Mouse (Mus musculus): Measurements from ENCODE around the gene Cnnm4.

Cnnm4 gene

DNA sequence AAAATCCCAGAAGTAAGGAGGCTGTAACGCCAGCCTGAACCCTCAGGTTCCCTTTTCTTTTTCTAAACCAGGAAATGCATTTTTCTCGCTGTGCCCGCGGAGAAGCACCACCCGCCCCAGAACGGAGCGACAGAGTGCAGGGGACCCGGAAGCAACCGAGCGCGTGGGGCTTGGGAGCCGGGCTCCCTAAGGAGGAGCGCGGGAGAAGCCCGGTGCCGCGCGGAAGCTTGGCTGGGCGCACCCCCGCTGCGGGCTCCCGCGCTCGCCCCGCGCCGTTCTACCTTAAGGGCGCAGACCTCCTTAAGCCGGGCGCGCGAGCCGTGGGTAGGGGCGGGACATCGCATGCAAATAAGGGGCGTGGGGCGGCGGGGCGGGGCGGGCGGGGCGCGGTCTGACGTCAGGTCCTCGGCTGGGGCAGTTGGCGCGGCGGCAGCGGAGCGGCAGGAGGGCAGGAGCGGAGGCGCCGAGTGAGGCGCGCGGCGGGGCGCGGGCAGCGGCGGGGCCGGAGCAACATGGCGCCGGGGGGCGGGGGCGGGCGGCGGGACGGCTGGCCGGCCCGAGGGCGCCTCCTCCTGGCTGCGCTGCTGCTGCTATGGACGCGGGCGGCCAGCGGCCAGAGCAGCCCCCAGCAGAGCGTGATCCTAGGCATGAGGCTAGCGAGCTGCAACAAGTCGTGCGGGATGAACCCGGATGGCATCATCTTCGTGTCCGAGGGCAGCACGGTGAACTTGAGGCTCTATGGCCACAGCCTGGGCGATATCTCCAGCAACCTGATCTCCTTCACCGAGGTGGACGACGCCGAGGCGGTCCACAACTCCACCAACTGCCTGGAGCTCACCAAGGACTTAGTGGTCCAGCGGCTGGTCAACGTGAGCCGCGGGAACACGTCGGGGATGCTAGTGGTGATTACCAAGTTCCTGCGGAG is at the start of gene Cnnm4:
Gene Cnnm4, plus strand, starts transcription at position 440 of the 925 bp plus-strand sequence.
- peak; percentile 91 to 92 for DNase-seq

DNA sequence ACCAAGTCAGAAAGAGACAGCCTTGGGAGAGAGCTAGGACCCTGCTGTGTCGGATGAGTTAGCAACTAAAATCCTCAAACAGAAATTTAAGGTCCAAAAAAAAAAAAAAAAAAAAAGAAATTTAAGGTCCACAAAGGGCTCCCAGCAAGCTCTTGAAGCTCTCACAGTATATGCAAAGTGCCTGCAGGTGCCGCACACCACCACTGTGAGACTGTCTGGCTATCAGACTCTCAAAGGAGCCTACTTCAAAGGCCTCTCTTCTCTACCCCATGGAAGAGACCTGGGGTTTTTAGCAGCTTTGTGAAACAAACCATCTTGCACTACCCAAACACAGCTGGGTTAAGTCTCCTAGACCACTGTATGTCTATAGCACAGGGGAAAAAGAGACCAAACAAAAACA is 41.9 kb upstream of the Cnnm4 start:
- no peak for DNase-seq

DNA sequence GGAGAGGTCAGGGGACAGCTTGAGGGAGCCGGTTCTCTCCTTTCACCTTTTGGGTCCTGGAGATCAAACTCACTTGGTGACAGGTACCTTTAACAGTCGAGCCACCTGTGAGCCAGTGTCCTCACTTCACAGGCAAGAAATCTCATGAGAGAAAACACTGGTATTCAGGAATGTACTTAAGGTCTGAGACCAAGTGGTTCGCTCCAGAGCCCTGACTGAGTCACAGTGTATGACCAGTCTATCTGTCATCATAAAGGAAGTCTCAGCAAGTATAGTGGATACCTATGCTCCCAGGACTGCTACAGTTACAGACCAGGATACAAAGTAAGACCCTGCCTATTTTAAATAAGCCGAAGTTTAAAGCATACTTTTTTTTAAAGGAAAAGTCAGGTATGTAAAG is 38.4 kb upstream of the Cnnm4 start:
- DNase-seq = peak in 1 of 2 experiments; percentile 12

DNA sequence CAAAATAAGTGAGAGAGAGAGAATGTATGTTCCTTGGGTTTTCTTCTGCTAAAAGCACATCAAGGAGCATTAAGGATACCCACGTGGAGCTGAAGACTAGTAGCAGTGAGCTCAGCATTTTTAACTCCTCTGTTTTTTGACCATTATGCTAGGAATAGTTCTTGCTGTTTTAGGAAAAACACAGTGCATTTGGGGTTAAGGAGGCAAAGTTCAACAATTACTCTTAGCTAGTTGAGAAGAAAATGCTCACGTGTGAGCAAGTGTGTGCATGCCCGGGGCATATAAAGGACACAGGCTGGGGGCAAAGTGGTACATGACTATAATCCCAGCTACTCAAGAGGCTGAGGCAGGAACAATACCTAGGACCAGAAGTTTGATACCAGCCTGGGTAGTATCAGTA is 37.8 kb upstream of the Cnnm4 start:
- DNase-seq = no peak

DNA sequence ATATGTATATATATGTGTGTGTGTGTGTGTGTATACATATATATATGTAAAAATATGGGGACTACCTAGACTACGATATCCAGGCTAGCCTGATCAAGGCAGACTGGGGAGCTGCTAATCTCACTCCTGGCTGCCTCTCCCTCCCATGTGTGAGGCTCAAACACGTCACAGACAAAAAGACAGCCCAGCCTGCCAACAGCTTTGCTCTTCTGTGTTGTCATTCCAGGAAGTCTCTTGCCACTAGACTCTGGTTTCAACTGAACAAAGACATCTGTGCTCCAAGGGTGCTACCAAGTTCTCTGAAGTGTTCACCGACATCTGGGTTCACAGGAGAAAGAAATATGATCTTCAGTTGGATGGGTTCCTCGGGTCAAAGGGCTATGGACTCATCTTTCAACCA is 36.3 kb upstream of the Cnnm4 start:
- no peak for DNase-seq

DNA sequence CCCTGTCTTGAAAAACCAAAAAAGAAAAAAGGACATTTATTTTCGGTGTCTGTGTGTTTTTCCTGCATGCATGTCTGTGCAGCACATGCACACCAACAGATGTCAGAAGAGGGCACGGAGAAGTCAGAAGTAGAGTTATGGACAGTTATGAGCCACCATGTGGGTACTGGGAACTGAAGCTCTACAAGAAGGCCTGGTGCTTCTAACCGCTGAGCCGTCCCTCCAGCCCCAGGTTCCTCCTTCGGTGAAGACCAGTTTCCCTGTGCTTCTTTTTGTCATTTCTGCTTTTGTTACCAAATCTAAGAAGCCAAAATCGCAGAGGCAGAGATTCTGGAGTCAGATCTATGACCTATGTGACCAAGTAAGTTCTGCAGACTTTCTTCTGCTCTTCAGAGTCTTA is 34.9 kb upstream of the Cnnm4 start:
- no peak for DNase-seq

DNA sequence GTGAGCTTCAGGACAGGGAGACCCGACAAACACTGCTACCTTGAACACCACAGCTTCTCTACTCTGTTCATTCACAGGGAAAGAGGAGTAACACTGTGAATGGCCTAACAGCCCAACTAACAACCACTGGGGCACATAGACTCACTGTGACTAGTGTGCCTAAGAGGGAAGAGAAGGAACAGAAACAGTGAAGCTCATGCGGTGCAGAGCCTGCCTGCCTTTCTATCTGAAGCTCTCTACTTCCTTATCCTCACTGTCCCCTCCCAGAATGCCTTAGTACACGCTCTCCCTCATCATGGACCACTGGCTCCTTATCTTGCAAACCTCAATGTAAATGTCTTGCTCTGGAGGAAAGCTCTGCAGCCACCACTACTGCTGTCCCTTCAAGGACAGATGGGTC is 34.2 kb upstream of the Cnnm4 start:
- DNase-seq = no peak

DNA sequence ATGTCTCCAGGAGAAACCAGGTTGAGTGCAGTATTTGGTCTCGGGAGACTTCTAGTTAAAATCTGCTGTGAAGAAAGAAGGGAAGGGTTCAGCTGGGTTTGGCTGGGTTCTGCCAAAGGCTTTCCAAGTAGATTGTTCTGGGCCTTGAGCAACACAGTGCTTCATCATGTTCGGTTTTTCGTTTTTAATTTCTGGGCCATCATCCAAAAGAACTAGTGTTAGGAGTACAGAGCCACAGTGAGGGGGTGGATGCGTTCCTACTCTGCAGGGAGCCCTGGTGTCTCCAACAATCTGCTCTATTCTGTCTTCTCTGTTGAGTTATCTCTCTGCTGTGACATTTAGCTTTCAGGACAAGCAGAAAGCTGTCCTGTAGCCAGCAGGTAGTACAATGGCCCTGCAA is 30.3 kb upstream of the Cnnm4 start:
- peak in 1 of 2 experiments; percentile 25 for DNase-seq

DNA sequence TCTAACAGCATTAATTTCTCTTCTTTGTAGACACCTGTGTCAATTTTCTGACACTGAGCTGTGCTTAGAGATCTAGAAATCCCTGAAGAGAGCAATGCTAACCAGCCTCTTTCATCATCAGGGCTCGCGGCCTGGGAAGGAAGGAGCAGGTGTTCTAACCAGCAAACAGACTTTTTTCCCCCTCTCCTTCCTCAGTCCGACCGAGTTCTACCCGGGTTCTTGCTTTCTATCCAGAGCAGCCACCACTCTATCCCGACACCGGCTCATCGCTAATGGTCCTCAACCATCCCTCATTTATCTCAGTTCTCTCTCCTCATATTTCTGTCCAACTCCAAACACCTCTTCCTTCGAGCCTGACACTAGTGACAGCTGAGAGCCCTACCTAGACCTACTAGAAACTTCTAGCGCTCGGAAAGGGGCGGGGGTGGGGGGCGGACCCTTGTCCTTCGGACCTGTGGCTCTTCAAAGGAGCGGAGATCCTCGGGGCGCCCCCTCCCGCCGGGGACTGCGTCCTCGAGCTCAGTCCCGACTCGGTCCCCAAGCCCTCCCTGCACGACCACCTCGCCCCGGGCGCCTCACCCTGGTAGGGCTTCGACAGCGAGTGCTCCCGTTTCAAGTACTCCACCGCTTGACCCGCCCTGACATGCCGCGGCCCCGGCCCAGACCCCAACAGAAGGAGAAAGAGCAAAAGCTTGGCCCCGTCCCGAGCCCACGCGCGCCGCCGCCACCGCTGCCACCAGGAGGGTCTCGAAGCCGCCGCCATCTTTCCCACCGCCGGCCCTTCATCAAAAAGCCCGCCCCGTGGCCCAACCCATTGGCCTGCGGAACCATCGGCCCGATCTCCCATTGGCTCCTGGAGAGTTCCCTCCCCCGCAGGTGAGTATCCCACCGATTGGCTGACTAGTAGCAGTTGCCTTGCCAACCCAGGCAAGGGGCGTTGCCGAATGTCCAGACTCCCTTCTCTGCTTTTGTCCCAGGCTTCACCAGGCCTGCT is 26.7 kb upstream of the Cnnm4 start, which contains the start of gene Lman2l:
Gene Lman2l, minus strand, starts transcription at position 801 of the 994 bp plus-strand sequence.
- DNase-seq = peak; percentile 97 to 98

DNA sequence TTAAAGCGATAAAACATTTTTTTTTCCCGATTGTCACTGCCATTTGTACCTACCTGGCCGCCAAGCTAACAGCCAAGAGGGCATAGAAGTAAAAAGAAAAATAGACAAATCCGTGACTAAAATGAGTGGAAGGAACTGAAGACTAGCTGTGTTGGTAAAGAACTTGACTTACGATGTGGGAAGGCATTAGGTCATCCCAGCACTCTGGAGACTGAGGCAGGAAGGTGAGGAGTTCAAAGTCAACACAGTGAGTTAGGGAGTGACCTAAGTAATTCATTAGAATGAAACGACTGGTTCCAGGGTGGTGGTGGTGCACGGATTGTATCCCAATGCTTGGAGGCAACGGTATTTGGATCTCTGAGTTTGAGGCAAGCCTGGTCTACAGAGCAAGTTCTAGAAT is 25.9 kb upstream of the Cnnm4 start:
- no peak for DNase-seq

DNA sequence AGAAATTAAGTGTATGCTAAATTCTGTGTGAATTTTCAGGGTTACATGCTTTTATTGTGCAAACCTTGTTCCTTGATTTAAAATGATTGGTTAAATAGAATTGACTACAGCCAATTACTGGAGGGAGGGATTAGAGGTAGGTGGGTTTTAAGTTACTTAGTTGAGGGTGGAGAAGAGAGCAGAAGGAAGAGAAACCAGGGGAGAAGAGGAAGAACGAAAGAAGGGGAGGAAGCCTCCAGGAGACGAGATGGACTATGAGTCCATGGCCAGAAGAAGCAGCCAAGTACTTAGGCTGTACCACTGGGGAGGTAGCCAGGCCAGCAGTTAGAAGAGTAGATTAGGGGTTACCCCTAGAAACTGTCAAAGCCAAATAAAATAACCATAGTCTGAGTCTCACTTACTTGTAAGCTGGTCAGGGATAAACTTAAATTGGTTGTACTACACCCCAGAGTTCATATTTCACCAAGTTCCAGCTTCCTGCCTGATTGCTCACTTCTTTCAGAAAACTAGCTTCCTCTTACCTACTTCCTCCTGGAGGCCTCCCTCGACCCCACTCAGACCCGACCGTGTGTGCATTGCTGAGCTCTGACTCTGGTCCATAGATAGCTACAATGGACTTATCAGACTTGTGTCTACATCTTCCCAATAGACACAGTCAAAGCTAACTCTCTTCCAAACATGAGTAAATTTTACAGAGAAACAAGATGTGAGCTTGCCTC is 25.2 kb upstream of the Cnnm4 start:
- DNase-seq = no peak

DNA sequence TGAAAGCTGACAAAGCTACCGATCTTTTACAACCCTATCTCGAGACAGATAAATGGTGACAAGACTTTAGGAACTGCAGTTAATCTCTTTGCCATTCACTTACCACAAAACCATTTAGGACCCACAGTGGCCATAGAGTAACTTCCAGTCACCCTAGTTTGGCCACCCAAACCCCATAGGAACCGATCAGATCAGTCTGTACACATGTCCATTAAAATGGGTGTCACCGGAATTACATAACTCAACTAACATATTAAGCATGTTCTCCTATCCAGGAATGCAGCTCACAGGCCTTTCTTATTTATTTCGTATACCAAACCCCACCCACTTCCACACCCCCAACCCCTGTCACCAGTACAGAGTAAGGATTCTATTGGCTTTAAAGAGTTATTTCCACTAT is 24.6 kb upstream of the Cnnm4 start:
- DNase-seq = no peak

DNA sequence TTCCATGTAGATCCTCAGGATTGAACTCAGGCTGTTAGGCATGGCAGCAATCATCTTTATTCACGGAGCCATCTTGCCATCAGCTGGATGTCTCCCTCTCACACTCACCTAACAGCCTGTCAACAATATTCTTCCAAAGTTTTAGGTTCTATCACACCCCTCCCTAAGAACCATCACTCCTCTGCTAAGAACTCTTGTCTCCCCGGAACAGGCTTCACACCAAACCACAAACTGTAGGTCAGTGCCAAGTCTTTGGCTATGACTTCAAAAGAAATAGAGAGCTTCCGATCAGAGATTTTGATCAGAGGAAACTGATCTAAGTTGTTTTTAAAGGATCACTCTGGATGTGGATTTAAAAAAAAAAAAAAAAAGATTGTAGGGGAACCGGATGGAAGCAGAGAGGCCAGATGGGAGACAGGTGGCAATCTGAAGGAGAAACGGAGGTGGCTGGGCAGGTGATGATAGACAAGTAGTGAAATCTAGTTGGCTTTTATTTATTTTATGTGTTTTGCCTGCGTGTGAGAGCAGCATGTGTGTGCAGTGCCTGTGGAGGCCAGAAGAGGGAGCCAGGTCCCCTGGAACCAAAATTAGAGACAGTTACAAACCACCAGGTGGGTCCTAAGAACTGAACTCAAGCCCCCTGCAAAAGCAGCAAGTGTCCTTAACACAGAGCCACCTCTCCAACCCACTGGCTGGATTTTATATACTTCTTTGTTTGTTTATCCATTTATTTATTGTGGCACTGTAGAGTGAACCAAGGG is 17.2 kb upstream of the Cnnm4 start:
- no peak for DNase-seq

DNA sequence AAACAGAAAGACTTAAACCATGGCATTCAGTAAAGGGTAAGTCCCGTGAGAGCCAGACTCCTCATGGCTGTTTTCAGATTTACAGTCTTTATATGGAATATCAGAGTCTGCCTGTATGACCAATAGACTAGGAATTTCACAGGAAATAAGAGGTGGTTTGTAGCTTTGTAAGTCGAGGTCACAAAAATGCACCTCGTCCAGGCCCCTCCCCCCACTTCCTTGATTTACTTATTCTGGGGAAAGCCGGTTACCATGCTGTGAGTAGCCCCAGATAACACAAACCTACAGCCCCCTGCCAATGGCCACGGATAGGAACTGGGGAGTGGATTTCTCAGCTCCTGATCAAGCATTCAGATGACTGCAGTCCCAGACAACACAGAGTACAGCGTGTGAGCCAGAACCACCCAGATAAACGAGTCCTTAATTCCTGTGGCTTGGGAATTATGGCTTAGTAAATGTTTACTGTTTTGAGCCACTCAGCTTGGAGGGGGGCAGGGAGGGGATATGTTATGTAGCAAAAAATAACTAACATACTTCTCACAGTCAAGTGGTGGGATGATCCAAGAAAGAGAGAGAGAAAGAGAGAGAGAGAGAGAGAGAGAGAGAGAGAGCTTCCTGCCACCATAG is 13.9 kb upstream of the Cnnm4 start:
- DNase-seq = peak in 1 of 2 experiments; percentile 34

DNA sequence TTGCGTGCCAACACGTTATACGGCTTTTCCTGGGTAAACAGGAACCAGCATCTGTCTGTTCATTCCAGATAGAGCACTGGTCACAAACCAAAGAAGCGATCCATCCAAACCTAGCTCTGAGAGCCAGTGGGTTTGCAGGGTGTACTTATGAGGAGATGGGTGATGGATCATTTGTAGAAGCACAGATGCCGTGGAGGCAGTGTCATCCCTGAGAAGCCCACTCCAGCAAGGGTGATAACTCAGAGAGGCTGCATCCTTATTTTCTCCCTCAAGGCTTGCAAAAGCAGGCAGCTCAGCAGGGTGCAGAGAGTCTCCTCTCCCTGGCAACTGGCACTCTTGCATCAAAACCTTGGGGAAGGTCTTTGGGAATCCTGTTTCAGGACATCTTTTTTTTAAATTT is 13.3 kb upstream of the Cnnm4 start:
- no peak for DNase-seq

DNA sequence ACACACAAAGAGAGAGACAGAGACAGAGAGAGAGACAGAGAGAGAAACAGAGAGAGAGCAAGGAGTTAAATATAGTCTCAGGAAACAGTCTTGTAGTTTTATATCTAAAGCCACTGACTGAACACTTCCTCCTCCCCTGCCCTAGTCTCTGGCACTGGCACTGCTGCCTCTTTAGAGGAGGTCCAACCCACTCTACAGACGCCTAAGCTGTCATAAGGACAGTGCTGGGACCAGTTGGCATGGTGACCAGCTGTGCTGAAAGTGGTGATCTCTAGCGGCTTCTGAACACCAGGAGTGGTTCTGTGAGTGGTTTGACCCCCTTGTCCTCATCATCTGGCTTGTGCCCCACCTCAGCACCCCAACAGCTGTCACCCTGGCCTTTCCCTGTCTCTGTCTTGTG is 9.6 kb upstream of the Cnnm4 start:
- no peak for DNase-seq

DNA sequence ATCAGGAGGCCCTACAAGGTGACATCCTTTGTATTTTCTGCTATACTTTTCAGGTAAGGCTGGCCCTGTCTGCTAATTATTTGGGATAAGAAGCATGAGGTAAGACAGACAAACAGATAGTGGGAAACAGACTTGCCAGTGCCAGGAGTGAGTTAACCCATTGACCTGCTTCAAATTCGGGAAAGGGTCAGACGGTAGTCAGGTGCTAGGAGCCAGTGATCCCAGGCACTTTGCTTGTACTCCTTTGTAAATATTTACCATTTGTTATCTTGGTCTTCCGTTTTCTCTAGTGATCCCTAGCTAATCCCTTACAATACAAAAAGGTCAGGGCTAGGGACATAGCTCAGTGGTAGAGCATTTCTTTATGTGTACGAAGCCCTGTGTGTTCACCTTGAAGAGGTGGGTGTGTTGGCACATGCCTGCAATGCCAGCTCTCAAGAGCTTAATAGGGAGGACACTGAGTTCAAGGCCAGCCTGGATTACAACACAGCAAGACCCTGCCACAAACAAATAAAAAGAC is 5.7 kb upstream of the Cnnm4 start:
- no peak for DNase-seq

DNA sequence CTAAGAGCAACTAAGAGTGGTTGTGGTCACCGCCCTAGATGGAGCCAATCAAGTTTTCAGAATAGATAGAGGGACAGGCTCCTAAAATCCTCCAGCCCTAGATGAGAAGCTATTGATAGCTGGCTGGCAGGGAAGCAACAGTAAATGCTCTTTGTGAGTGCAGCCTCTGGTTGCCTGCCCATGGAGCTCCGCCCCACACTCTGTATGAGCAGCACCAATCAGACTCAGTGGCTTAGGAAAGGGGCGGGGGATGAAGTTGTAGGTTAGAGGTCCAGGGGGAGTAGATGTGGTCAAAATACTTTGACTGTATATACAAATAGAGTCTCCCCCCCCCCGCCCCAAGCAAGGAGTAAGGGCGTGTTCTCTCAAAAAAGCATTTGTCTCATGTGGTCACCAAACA is 4.0 kb upstream of the Cnnm4 start:
- no peak for DNase-seq

DNA sequence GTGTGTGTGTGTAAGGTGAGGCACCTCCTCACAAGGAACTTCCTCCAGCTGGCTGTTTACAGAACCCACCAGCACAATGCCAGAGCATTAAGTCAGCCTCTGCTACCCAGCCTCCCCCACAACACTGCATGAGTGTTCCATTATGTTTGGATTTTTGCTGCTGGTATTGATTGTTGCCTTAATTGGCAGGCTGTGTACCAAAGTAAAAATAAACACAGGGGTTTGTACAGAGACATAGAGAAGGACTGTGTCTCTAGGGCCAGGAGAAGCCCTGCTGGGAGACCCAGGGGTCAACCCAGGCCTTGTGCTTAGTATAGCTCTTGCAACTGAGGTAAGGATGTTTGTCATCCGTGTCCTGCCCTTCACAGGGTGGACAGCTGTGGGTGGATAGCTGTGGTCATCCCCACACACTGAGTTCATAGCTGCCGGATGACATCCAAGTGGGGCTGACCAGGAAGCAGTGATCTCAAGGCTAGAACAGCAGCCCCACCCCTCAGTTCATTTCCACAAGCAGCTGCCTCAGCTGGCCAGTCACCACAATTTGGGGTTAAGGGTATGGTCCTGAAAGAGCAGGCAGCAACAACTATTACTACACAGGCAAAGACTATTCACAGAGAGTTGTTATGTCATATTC is 1.5 kb upstream of the Cnnm4 start:
- DNase-seq = peak in 1 of 2 experiments; percentile 22

DNA sequence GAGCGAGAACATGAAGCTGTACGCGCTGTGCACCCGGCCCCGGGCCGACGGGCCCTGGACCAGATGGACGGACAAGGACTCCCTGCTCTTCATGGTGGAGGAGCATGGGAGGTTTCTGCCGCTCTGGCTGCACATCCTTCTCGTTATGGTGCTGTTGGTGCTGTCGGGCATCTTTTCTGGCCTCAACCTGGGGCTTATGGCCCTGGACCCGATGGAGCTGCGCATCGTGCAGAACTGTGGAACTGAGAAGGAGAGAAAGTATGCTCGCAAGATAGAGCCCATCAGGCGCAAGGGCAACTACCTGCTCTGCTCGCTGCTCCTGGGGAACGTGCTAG is 653 bp downstream of the Cnnm4 start:
- no peak for DNase-seq
